Mouse (Mus musculus) liver, embryonic 14.5 days (tissue): ENCODE results near the gene Arl4d. TPM values are rescaled to one million over a fixed set of nuclear protein-coding genes. Genes with fewer than 3 reads are reported as not detected.

Experiments used
- ATAC-seq: fragments of 200-750 bp; cut with Nextera tagmentation; 2 replicates; pipeline ENCODE4 v1.8.0; 2017; ENCODE audit warnings: moderate number of reproducible peaks, mild to moderate bottlenecking, moderate library complexity; ENCODE audit not compliant: insufficient read depth
- DNase-seq, 3 experiments: peaks; one replicate each; pipeline ENCODE4 v3.0.0-alpha.2; 2012 to 2013; ENCODE audit warnings: low read depth in 3 of 3, low spot score in 3 of 3
- H3K27ac ChIP-seq: fragments of 300-500 bp; sonication (generic); 2 replicates; pipeline ENCODE4 v1.5.1; 2014; ENCODE audit warnings: moderate library complexity, mild to moderate bottlenecking, control low read depth, inconsistent platforms
- H3K27me3 ChIP-seq: fragments of 300-500 bp; sonication (generic); 2 replicates; pipeline ENCODE4 v1.6.1; 2014; ENCODE audit warnings: mild to moderate bottlenecking, low read length, moderate library complexity; ENCODE audit not compliant: control insufficient read depth, insufficient read depth
- H3K36me3 ChIP-seq: fragments of 300-500 bp; sonication (generic); replicated peaks from 2 replicates; pipeline ENCODE4 v1.6.1; 2014; ENCODE audit warnings: low read depth; ENCODE audit not compliant: control insufficient read depth, insufficient read depth
- H3K4me1 ChIP-seq, 2 experiments: fragments of 200-500 bp in 1 of 2; fragments of 300-500 bp in 1 of 2; sonication (generic) in 1 of 2; replicated peaks; 2 replicates each; pipeline ENCODE4 v1.6.1; 2012 to 2014; ENCODE audit warnings: antibody characterized with exemption in 1 of 2, inconsistent platforms in 1 of 2, low read length in 1 of 2; ENCODE audit not compliant: control insufficient read depth in 2 of 2, insufficient read depth in 2 of 2
- H3K4me2 ChIP-seq: fragments of 300-500 bp; sonication (generic); 2 replicates; pipeline ENCODE4 v1.6.1; 2014; ENCODE audit warnings: low read depth, mild to moderate bottlenecking, control low read depth, moderate library complexity
- H3K4me3 ChIP-seq, 2 experiments: fragments of 200-500 bp in 1 of 2; fragments of 300-500 bp in 1 of 2; sonication (generic) in 1 of 2; 2 replicates each; pipeline ENCODE4 v1.5.1; 2012 to 2014; ENCODE audit warnings: low read depth in 2 of 2, low read length in 2 of 2, mild to moderate bottlenecking in 2 of 2, control low read depth in 1 of 2, inconsistent platforms in 1 of 2, moderate library complexity in 1 of 2; ENCODE audit not compliant: insufficient read depth in 1 of 2
- H3K9ac ChIP-seq: fragments of 300-500 bp; sonication (generic); replicated peaks from 2 replicates; pipeline ENCODE4 v1.6.1; 2014; ENCODE audit warnings: mild to moderate bottlenecking, control low read depth, moderate library complexity
- H3K9me3 ChIP-seq: fragments of 300-500 bp; sonication (generic); 2 replicates; pipeline ENCODE4 v1.6.1; 2016; ENCODE audit warnings: low read length, mixed read lengths; ENCODE audit not compliant: control insufficient read depth
- CTCF ChIP-seq: IDR thresholded peaks from 2 replicates; pipeline ENCODE4 v1.5.1; 2016; ENCODE audit warnings: antibody characterized with exemption, low read depth, control low read depth
- EP300 ChIP-seq: IDR thresholded peaks from 2 replicates; pipeline ENCODE4 v1.6.1; 2016; ENCODE audit warnings: antibody characterized with exemption, low read depth
- WGBS: fragments of 180-500 bp; shearing (Covaris S2); extraction: QIAGEN DNeasy Blood & Tissue Kit; methylation state at CpG from one replicate; pipeline ENCODE4 v1.1.7; 2014; ENCODE audit not compliant: insufficient replicate concordance; 5-methylcytosine and 5-hydroxymethylcytosine counted together
- polyA plus RNA-seq, 2 experiments: library from polyadenylated mRNA; depleted of rRNA in 1 of 2; stranded (reverse) in 1 of 2; unstranded in 1 of 2; fragments of >200 nt; fragmentation: Nextera tagmentation in 1 of 2; extraction: Ambion mirVana in 1 of 2; gene quantifications; 2 replicates each; pipeline versions ENCODE4 v1.2.1 to v1.2.3; 2012 to 2014

Arl4d gene
- polyA plus RNA-seq (2012; rRNA removed) = 0.48 and 0.84 TPM in 2 replicates
- polyA plus RNA-seq (2014; fragmentation: Nextera tagmentation; extraction: Ambion mirVana) = 0.46 and 0.72 TPM in 2 replicates

GRCm38 (mm10) chr11:101664825-101665635 lies at the start of gene Arl4d:
Gene Arl4d (plus strand): TSS chr11:101665541.
- H3K27ac ChIP-seq = peak within 1 kb of the TSS; percentile 6; the same call in 1 of the 2 replicates
- DNase-seq (peak; percentile 80 to 86 (median 80)), ATAC-seq (peak; percentile 88)
- peak within 1 kb of the TSS; percentile 87 for H3K4me2 ChIP-seq
- H3K4me3 ChIP-seq = peak within 1 kb of the TSS; percentile 51 to 62
- no peaks in the 10 kb centered on the region for H3K27me3 ChIP-seq
- H3K36me3 ChIP-seq = no peaks in the 10 kb centered on the region
- 7% methylated on average over 34 of the region's 34 CpGs for WGBS
- TF ChIP-seq EP300 (no peak), CTCF (peak; percentile 23; the same call in 1 of the 2 replicates)
- peaks cover 10 to 27% of the 10 kb centered on the region in 2 experiments for H3K4me1 ChIP-seq
- no peaks in the 10 kb centered on the region for H3K9me3 ChIP-seq
- peak within 1 kb of the TSS; percentile 61 for H3K9ac ChIP-seq

GRCm38 (mm10) chr11:101616104-101616503 lies 49.2 kb upstream of the Arl4d start:
- no peaks in the 10 kb centered on the region for H3K27me3 ChIP-seq
- peak overlapping the region; percentile 48 for H3K27ac ChIP-seq
- peak overlapping the region; percentile 23 for H3K4me2 ChIP-seq
- TF ChIP-seq EP300 = no peak
- no peak for TF ChIP-seq CTCF
- 43% methylated on average over 8 of the region's 8 CpGs for WGBS
- no peak overlapping the region; the same call in 1 of the 2 replicates for H3K9ac ChIP-seq
- H3K4me1 ChIP-seq = peaks cover 35 to 43% of the 10 kb centered on the region in 2 experiments
- no peaks in the 10 kb centered on the region for H3K36me3 ChIP-seq
- ATAC-seq = peak; percentile 59
- H3K4me3 ChIP-seq = no peak overlapping the region
- H3K9me3 ChIP-seq = no peaks in the 10 kb centered on the region
- DNase-seq = peak in 1 of 3 experiments; percentile 24

GRCm38 (mm10) chr11:101616948-101617767 lies 48.2 kb upstream of the Arl4d start:
- ATAC-seq (peak; percentile 34; the same call in 1 of the 2 replicates), DNase-seq (peak in 1 of 3 experiments; percentile 41)
- Histone ChIP-seq H3K4me2 (peak overlapping the region; percentile 13), H3K4me3 (no peak overlapping the region), H3K27me3 (no peaks in the 10 kb centered on the region), H3K4me1 (peaks cover 35 to 43% of the 10 kb centered on the region in 2 experiments), H3K27ac (peak overlapping the region; percentile 31), H3K9me3 (no peaks in the 10 kb centered on the region), H3K36me3 (no peaks in the 10 kb centered on the region), H3K9ac (0 out of 2 replicates have a peak overlapping the region, but pooled peaks have one; percentile 9)
- TF ChIP-seq CTCF (0 out of 2 replicates have a peak, but pooled peaks have one; percentile 29), EP300 (no peak)
- WGBS = 29% methylated on average over 18 of the region's 18 CpGs

GRCm38 (mm10) chr11:101617849-101618248 lies 47.5 kb upstream of the Arl4d start:
- WGBS = 15% methylated on average over 8 of the region's 8 CpGs
- H3K27ac ChIP-seq = no peak overlapping the region; the same call in 1 of the 2 replicates

More at GRCm38 (mm10) chr11:101617849-101618248, 47.5 kb upstream of the Arl4d start:
- no peaks in the 10 kb centered on the region for H3K9me3 ChIP-seq
- ATAC-seq (no peak), DNase-seq (peak in 2 of 3 experiments; percentile 67 to 68)
- H3K27me3 ChIP-seq = no peaks in the 10 kb centered on the region
- H3K4me1 ChIP-seq = peaks cover 35 to 43% of the 10 kb centered on the region in 2 experiments
- H3K36me3 ChIP-seq = no peaks in the 10 kb centered on the region
- H3K9ac ChIP-seq = no peak overlapping the region
- H3K4me2 ChIP-seq = peak overlapping the region; percentile 13; the same call in 1 of the 2 replicates
- TF ChIP-seq EP300 (no peak), CTCF (no peak)
- H3K4me3 ChIP-seq = no peak overlapping the region
